Mouse (Mus musculus) neutrophil, adult 65 days (primary cell): ENCODE data around the gene Mul1. TPM values are rescaled to one million over a fixed set of nuclear protein-coding genes. Genes with fewer than 3 reads are reported as not detected.

Experiments used
- total RNA-seq: library from RNA; stranded (reverse); gene quantifications from 2 replicates; pipeline ENCODE4 v1.2.4, GENCODE M21; 2023

The Mul1 gene
- total RNA-seq = 27.8 and 39.1 TPM in 2 replicates

GRCm38 (mm10) chr4:138434347-138435316 is at the start of gene Mul1:
TSS of gene Mul1 (plus strand) at chr4:138434671.

DNA sequence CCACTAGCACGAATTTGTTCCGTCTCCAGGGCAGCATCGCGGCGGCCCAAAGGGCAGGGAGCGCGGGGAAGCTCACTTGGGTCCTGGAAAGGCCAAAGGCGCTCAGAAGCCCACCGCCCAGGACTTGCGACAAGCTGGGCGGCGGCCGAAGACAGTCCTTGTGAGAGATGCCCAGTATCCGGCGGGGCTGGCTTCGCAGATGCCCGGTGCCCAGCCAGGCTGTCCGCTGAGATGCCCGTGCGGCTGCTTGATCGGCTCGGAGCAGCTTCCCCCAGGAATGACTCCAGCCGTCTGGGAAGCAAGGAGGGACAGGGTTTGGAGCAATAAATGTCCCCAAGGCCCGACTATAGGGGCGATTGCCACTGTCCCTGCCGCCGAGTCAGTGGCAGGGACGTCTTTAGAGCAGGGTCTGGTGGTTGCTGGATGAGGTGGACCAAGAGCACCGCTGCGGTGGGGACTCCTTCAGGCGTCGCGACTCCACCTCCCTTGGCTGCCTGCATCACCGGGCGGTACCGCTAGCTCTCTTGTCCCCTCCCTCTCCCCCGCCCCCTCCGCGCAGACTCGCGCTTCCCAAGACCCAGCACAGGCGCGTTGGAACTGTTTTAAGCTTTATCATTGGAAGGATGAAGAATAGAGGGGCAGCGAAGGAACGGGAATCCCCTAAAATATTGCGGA is 38.4 kb upstream of the Mul1 start, which contains the start of gene Fam43b:
Fam43b (minus strand) TSS at position 558 of the 675 bp plus-strand sequence.

GRCm38 (mm10) chr4:138453753-138454570 is 19.5 kb downstream of the Mul1 start, which contains the start of gene Camk2n1:
TSS of gene Camk2n1 (plus strand) at chr4:138454314.

Other genes with a start within 250 kb of the Mul1 start
- 108 and 132 TPM in 2 replicates for gene Hp1bp3, start 218.4 kb upstream of the Mul1 start, total RNA-seq
- gene Sh2d5, start 184.3 kb upstream of the Mul1 start, total RNA-seq = 3.4 and 5.3 TPM in 2 replicates
- gene Kif17, start 184.2 kb upstream of the Mul1 start, total RNA-seq = 0.98 and 1.5 TPM in 2 replicates
- gene Ddost, start 129.9 kb upstream of the Mul1 start, total RNA-seq = 64.1 and 75.0 TPM in 2 replicates
- gene Pink1, start 108.4 kb upstream of the Mul1 start, total RNA-seq = 36.9 and 50.4 TPM in 2 replicates
- gene Cda, start 66.7 kb upstream of the Mul1 start, total RNA-seq = not detected in 2 replicates
- gene Fam43b, start 38.1 kb upstream of the Mul1 start, total RNA-seq = not detected in 2 replicates
- gene Camk2n1, start 19.6 kb downstream of the Mul1 start, total RNA-seq = 0.68 and 0.69 TPM in 2 replicates
- not detected in 2 replicates for gene Vwa5b1, start 201.2 kb downstream of the Mul1 start, total RNA-seq